Mouse (Mus musculus) forebrain, embryonic 11.5 days (tissue): ENCODE measurements at regions not wholly inside any gene's neighbourhood (a gene's known extent, or its start where the extent isn't known, plus 50 kb on each side); places are given as distances from the start of the nearest gene placed in this dataset.

Source experiments
- ATAC-seq: fragments of 200-750 bp; cut with Nextera tagmentation; replicated peaks from 2 replicates; pipeline ENCODE4 v1.8.0; 2017; ENCODE audit warnings: moderate TSS enrichment; ENCODE audit not compliant: low FRiP score
- DNase-seq: peaks from one replicate; pipeline ENCODE4 v3.0.0-alpha.2; 2017; ENCODE audit warnings: low spot score
- H3K27ac ChIP-seq: fragments of 300-500 bp; sonication (generic); 2 replicates; pipeline ENCODE4 v1.5.1; 2014; ENCODE audit warnings: low read depth, low read length
- H3K27me3 ChIP-seq: fragments of 300-500 bp; sonication (generic); 2 replicates; pipeline ENCODE4 v1.6.1; 2014; ENCODE audit warnings: mild to moderate bottlenecking, low read length, mixed read lengths; ENCODE audit not compliant: control insufficient read depth, insufficient read depth
- H3K36me3 ChIP-seq: fragments of 300-500 bp; sonication (generic); 2 replicates; pipeline ENCODE4 v1.6.1; 2014; ENCODE audit warnings: mild to moderate bottlenecking, low read length, moderate library complexity, mixed read lengths; ENCODE audit not compliant: control insufficient read depth, insufficient read depth
- H3K4me1 ChIP-seq: fragments of 300-500 bp; sonication (generic); replicated peaks from 2 replicates; pipeline ENCODE4 v1.6.1; 2014; ENCODE audit warnings: low read length, mixed read lengths; ENCODE audit not compliant: control insufficient read depth, insufficient read depth
- H3K4me2 ChIP-seq: fragments of 300-500 bp; sonication (generic); 2 replicates; pipeline ENCODE4 v1.6.1; 2014; ENCODE audit warnings: low read depth, mild to moderate bottlenecking, low read length, moderate library complexity, mixed read lengths; ENCODE audit not compliant: severe bottlenecking
- H3K4me3 ChIP-seq: fragments of 300-500 bp; sonication (generic); 2 replicates; pipeline ENCODE4 v1.5.1; 2014; ENCODE audit warnings: low read depth, low read length
- H3K9ac ChIP-seq: fragments of 300-500 bp; sonication (generic); 2 replicates; pipeline ENCODE4 v1.6.1; 2014; ENCODE audit warnings: low read length
- H3K9me3 ChIP-seq: fragments of 300-500 bp; sonication (generic); 2 replicates; pipeline ENCODE4 v1.6.1; 2016; ENCODE audit warnings: low read length, mixed read lengths; ENCODE audit not compliant: control insufficient read depth
- WGBS: fragments of 180-500 bp; shearing (Covaris S2); extraction: QIAGEN DNeasy Blood & Tissue Kit; methylation state at CpG from one replicate; pipeline ENCODE4 v1.1.7; 2014; 5-methylcytosine and 5-hydroxymethylcytosine counted together

DNA sequence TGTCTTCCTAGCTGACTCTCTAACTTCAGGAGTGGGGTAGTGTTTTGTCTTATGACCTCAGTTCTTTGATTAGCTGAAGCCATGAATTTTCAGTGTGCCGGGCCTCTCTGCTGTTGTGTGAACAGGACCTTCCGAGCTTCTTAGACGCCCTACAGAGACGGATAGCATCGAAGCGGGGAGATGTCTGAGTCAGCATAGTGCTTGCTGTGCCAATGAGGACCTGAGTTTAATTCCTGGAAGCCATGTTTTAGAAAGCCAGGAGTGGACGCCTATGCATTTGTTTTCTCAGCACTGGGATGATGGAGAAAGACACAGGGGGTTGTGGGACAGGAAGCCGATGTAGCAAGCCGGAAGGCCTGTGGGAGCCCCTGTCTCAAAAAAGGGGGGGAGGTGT lies 130.5 kb downstream of the Ets2 start:
- no peaks in the 10 kb centered on the region for H3K36me3 ChIP-seq
- H3K4me1 ChIP-seq, result peaks cover 12% of the 10 kb centered on the region; the same call in 1 of the 2 replicates
- no peak overlapping the region for H3K4me2 ChIP-seq
- WGBS, result 76% methylated on average over 9 of the region's 9 CpGs
- no peaks in the 10 kb centered on the region for H3K9me3 ChIP-seq
- ATAC-seq (0 out of 2 replicates have a peak, but pooled peaks have one; percentile 18), DNase-seq (no peak)
- H3K4me3 ChIP-seq, result no peak overlapping the region
- no peak overlapping the region for H3K9ac ChIP-seq
- no peaks in the 10 kb centered on the region for H3K27me3 ChIP-seq
- H3K27ac ChIP-seq, result peak overlapping the region; percentile 25; the same call in 1 of the 2 replicates

GRCm38 (mm10) chr16:95831566-95832345 lies 129.9 kb downstream of the Ets2 start:
- no peaks in the 10 kb centered on the region for H3K36me3 ChIP-seq
- no peak overlapping the region for H3K4me2 ChIP-seq
- peaks cover 12% of the 10 kb centered on the region; the same call in 1 of the 2 replicates for H3K4me1 ChIP-seq
- no peaks in the 10 kb centered on the region for H3K9me3 ChIP-seq
- no peaks in the 10 kb centered on the region for H3K27me3 ChIP-seq
- DNase-seq, result no peak
- no peak overlapping the region for H3K9ac ChIP-seq
- peak; percentile 42; the same call in 1 of the 2 replicates for ATAC-seq
- H3K27ac ChIP-seq, result peak overlapping the region; percentile 25; the same call in 1 of the 2 replicates
- no peak overlapping the region for H3K4me3 ChIP-seq
- WGBS, result 57% methylated on average over 11 of the region's 11 CpGs

DNA sequence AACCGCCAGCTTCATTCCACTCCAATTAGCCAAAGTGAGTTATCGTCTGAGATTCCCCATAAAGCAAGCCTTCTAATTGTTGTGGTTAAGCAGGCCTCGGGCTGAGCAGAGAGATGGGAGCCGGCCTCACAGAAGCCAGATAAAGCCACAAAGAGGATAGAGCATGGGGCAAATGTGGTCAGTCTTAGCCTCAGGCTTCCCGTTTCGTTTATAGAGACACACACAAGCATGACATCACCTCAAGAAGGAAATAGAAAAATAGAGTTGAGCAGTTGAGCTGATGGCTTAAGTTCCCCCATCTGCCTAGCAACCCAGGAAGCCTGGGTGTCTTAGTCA lies 125.5 kb downstream of the Ets2 start:
- no peaks in the 10 kb centered on the region for H3K27me3 ChIP-seq
- no peak overlapping the region for H3K4me3 ChIP-seq
- ATAC-seq, result no peak
- no peak overlapping the region for H3K4me2 ChIP-seq
- H3K9ac ChIP-seq, result no peak overlapping the region
- no peaks in the 10 kb centered on the region for H3K9me3 ChIP-seq
- H3K36me3 ChIP-seq, result no peaks in the 10 kb centered on the region
- peaks cover 7% of the 10 kb centered on the region; the same call in 1 of the 2 replicates for H3K4me1 ChIP-seq
- 82% methylated on average over 6 of the region's 6 CpGs for WGBS
- DNase-seq, result no peak
- H3K27ac ChIP-seq, result no peak overlapping the region

GRCm38 (mm10) chr16:95826681-95827401 lies 125.0 kb downstream of the Ets2 start:
- Histone ChIP-seq H3K4me3 (no peak overlapping the region), H3K9me3 (no peaks in the 10 kb centered on the region), H3K4me2 (no peak overlapping the region), H3K27me3 (no peaks in the 10 kb centered on the region), H3K4me1 (0 out of 2 replicates have a peak, but pooled peaks cover 2% of the 10 kb centered on the region), H3K36me3 (no peaks in the 10 kb centered on the region), H3K27ac (no peak overlapping the region), H3K9ac (no peak overlapping the region)
- no peak for ATAC-seq
- 80% methylated on average over 5 of the region's 5 CpGs for WGBS
- no peak for DNase-seq

DNA sequence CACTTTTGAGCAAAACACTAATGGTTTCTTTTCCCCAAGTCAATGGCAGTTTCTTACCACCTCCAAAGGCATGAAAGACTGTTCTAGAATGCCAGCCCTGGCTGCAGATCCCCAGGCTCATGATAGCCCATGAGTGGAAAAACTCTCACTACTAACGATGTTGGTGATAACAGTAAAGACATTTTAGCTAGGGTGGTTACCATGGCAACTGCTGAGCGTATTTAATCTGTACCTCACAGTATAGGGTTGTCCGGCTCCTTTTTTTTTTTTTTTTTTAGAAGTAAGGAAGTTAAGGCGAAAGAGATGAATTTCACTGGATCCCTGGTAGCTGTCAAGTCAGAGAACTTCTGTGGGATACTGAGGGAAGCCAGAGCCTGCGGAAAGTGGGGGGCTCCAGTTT lies 123.8 kb downstream of the Ets2 start:
- Histone ChIP-seq H3K4me3 (no peak overlapping the region), H3K27me3 (no peaks in the 10 kb centered on the region), H3K4me1 (0 out of 2 replicates have a peak, but pooled peaks cover 2% of the 10 kb centered on the region), H3K9me3 (no peaks in the 10 kb centered on the region), H3K36me3 (no peaks in the 10 kb centered on the region), H3K9ac (no peak overlapping the region), H3K4me2 (no peak overlapping the region), H3K27ac (no peak overlapping the region)
- 68% methylated on average over 5 of the region's 5 CpGs for WGBS
- DNase-seq (no peak), ATAC-seq (0 out of 2 replicates have a peak, but pooled peaks have one; percentile 18)

DNA sequence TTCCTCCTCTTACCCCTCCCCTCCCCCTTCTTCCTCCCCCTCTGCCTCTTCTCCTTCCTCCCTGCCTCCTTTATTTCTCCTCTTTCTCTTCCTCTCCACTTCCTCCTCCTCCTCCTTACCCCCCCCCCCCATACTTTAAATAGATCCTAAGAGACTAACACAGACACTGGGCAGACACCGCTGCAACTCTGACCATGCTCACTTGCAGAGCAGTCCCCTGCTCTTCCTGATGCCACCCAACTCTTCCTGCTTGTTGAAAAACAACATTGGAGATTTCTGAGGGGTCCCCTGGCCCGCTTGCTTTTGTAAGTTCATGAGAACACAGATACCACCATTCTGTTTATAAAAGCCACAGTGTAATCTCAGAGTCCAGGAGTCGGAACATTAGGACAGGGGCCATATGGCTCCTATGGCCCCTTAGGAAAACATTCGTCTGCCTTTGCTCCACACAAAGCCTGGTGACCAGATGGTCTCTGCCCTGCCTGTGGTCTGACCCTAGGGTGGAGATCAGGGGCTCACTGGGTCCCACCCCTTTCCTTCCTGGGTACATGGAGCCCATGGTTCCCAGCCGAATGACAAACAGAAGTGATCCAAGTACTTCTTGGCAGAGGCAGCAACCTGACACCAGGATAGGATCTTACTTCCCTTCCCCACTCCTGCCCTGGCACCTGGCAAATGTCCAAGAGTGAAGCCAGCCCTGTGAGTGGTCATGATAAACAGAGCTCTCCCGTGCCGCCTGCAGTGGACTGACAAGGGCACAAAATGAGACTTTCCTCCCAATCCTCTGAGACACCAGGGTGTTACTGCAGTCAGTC lies 123.1 kb downstream of the Ets2 start:
- Histone ChIP-seq H3K9ac (no peak overlapping the region), H3K36me3 (no peaks in the 10 kb centered on the region), H3K27ac (no peak overlapping the region), H3K27me3 (no peaks in the 10 kb centered on the region), H3K4me2 (no peak overlapping the region), H3K4me3 (no peak overlapping the region), H3K9me3 (no peaks in the 10 kb centered on the region), H3K4me1 (0 out of 2 replicates have a peak, but pooled peaks cover 2% of the 10 kb centered on the region)
- WGBS, result 55% methylated on average over 7 of the region's 7 CpGs
- ATAC-seq, result no peak
- no peak for DNase-seq

DNA sequence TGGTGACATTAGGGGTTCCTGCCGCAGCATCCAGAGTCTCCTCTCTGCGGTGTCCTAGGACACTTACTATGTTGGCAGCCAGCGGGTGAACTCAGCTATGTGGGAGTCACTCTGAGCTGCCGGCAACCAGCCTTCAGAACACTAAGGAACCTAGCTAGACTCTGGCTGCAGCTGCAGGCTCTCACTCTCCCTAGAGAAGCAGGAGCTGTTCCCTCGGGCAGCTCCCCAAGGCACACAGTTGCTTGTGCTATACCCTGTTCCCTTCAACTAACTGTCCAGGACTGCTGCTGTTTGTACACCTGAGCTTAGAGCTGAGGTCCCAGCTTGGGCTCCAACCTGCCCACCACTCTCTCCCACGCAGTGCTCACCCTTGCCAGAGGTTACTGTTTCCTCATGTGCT lies 121.9 kb downstream of the Ets2 start:
- H3K4me3 ChIP-seq, result no peak overlapping the region
- H3K9ac ChIP-seq, result no peak overlapping the region
- no peak overlapping the region for H3K4me2 ChIP-seq
- WGBS, result 76% methylated on average over 6 of the region's 6 CpGs
- no peak overlapping the region for H3K27ac ChIP-seq
- H3K36me3 ChIP-seq, result no peaks in the 10 kb centered on the region
- H3K9me3 ChIP-seq, result no peaks in the 10 kb centered on the region
- ATAC-seq (no peak), DNase-seq (no peak)
- no peaks in the 10 kb centered on the region for H3K27me3 ChIP-seq
- H3K4me1 ChIP-seq, result 0 out of 2 replicates have a peak, but pooled peaks cover 2% of the 10 kb centered on the region

DNA sequence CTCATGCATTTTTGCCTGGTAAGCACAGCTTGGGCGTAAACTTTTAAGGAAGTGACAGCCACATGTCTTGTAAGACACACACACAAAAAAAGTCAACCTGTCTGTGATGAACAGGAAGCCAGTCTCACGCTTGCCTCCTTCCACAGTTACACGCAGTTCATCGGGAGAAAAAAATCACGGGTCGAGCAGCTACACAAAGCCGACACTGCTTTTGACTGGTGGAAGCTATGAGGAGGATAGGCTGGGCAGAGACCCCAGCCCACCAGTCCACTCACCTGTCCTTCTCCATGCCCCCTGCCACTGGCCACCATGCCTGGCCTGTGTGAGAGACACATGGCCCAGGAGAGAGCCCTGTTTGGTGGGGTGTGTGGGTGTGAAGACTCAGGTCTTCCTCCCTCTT lies 119.2 kb downstream of the Ets2 start:
- Histone ChIP-seq H3K4me1 (0 out of 2 replicates have a peak, but pooled peaks cover 2% of the 10 kb centered on the region), H3K9me3 (no peaks in the 10 kb centered on the region; the same call in 1 of the 2 replicates), H3K36me3 (no peaks in the 10 kb centered on the region), H3K27ac (no peak overlapping the region), H3K4me2 (no peak overlapping the region), H3K27me3 (no peaks in the 10 kb centered on the region), H3K9ac (no peak overlapping the region), H3K4me3 (no peak overlapping the region)
- WGBS, result 90% methylated on average over 7 of the region's 7 CpGs
- DNase-seq (no peak), ATAC-seq (no peak)
